Mouse (Mus musculus): ENCODE measurements around the gene Irf4. TPM values are rescaled to one million over a fixed set of nuclear protein-coding genes. Genes with fewer than 3 reads are reported as not detected.

The Irf4 gene
- polyA plus RNA-seq, 1 experiment from 2014 or later: 0.03 TPM

GRCm38 (mm10) chr13:30793196-30793595 lies 44.2 kb downstream of the Irf4 start:
- Histone ChIP-seq H3K36me3 (ENCODE audit: control insufficient read depth, insufficient read depth, low read length) (no peaks in the 10 kb centered on the region), H3K4me2 (no peak overlapping the region), H3K9ac (ENCODE audit: low read length) (no peak overlapping the region), H3K4me3 (ENCODE audit: low read depth, low read length) (no peak overlapping the region), H3K9me3 (ENCODE audit: control insufficient read depth, low read length) (no peaks in the 10 kb centered on the region), H3K27me3 (ENCODE audit: control insufficient read depth, insufficient read depth, low read length) (no peaks in the 10 kb centered on the region), H3K4me1 (ENCODE audit: control insufficient read depth, insufficient read depth, low read length) (no peaks in the 10 kb centered on the region), H3K27ac (ENCODE audit: low read depth, low read length) (no peak overlapping the region)
- no peak for ATAC-seq (ENCODE audit: low FRiP score)
- DNase-seq (ENCODE audit: low spot score, missing footprints): no peak
- 91% methylated on average over 4 of the region's 4 CpGs for WGBS

- 89% methylated on average over 5 of the region's 5 CpGs for WGBS
- Histone ChIP-seq H3K4me1 (ENCODE audit: control insufficient read depth, insufficient read depth, low read length) (no peaks in the 10 kb centered on the region), H3K36me3 (ENCODE audit: control insufficient read depth, insufficient read depth, low read length) (no peaks in the 10 kb centered on the region), H3K27ac (ENCODE audit: low read depth, low read length) (no peak overlapping the region), H3K9ac (ENCODE audit: low read length) (no peak overlapping the region), H3K27me3 (ENCODE audit: control insufficient read depth, insufficient read depth, low read length) (no peaks in the 10 kb centered on the region), H3K4me2 (no peak overlapping the region), H3K4me3 (ENCODE audit: low read depth, low read length) (no peak overlapping the region), H3K9me3 (ENCODE audit: control insufficient read depth, low read length) (no peaks in the 10 kb centered on the region)
- no peak for DNase-seq (ENCODE audit: low spot score, missing footprints)
- ATAC-seq (ENCODE audit: low FRiP score): no peak
Measured at GRCm38 (mm10) chr13:30793616-30794015, 44.6 kb downstream of the Irf4 start.

GRCm38 (mm10) chr13:30795960-30796359 lies 46.9 kb downstream of the Irf4 start:
- ATAC-seq (ENCODE audit: low FRiP score) (no peak), DNase-seq (ENCODE audit: low spot score, missing footprints) (no peak)
- H3K9me3 ChIP-seq (ENCODE audit: control insufficient read depth, low read length): no peaks in the 10 kb centered on the region
- no peaks in the 10 kb centered on the region for H3K27me3 ChIP-seq (ENCODE audit: control insufficient read depth, insufficient read depth, low read length)
- WGBS: 93% methylated on average over 4 of the region's 4 CpGs
- no peak overlapping the region for H3K4me2 ChIP-seq
- no peaks in the 10 kb centered on the region for H3K36me3 ChIP-seq (ENCODE audit: control insufficient read depth, insufficient read depth, low read length)
- no peak overlapping the region for H3K4me3 ChIP-seq (ENCODE audit: low read depth, low read length)
- no peak overlapping the region for H3K9ac ChIP-seq (ENCODE audit: low read length)
- H3K4me1 ChIP-seq (ENCODE audit: control insufficient read depth, insufficient read depth, low read length): no peaks in the 10 kb centered on the region
- no peak overlapping the region for H3K27ac ChIP-seq (ENCODE audit: low read depth, low read length)

GRCm38 (mm10) chr13:30801886-30802285 lies 52.9 kb downstream of the Irf4 start:
- H3K4me3 ChIP-seq (ENCODE audit: low read depth, low read length): no peak overlapping the region
- no peak for ATAC-seq (ENCODE audit: low FRiP score)
- no peaks in the 10 kb centered on the region for H3K27me3 ChIP-seq (ENCODE audit: control insufficient read depth, insufficient read depth, low read length)
- H3K9me3 ChIP-seq (ENCODE audit: control insufficient read depth, low read length): no peaks in the 10 kb centered on the region
- no peak overlapping the region for H3K4me2 ChIP-seq
- no peaks in the 10 kb centered on the region for H3K36me3 ChIP-seq (ENCODE audit: control insufficient read depth, insufficient read depth, low read length)
- H3K27ac ChIP-seq (ENCODE audit: low read depth, low read length): no peak overlapping the region
- WGBS: 82% methylated on average over 4 of the region's 4 CpGs
- no peak for DNase-seq (ENCODE audit: low spot score, missing footprints)
- H3K9ac ChIP-seq (ENCODE audit: low read length): no peak overlapping the region
- no peaks in the 10 kb centered on the region for H3K4me1 ChIP-seq (ENCODE audit: control insufficient read depth, insufficient read depth, low read length)

- Histone ChIP-seq H3K27me3 (ENCODE audit: control insufficient read depth, insufficient read depth, low read length) (no peaks in the 10 kb centered on the region), H3K27ac (ENCODE audit: low read depth, low read length) (no peak overlapping the region), H3K4me3 (ENCODE audit: low read depth, low read length) (no peak overlapping the region), H3K4me2 (no peak overlapping the region), H3K9me3 (ENCODE audit: control insufficient read depth, low read length) (no peaks in the 10 kb centered on the region), H3K9ac (ENCODE audit: low read length) (no peak overlapping the region), H3K4me1 (ENCODE audit: control insufficient read depth, insufficient read depth, low read length) (no peaks in the 10 kb centered on the region), H3K36me3 (ENCODE audit: control insufficient read depth, insufficient read depth, low read length) (no peaks in the 10 kb centered on the region)
- ATAC-seq (ENCODE audit: low FRiP score) (no peak), DNase-seq (ENCODE audit: low spot score, missing footprints) (no peak)
- WGBS: 89% methylated on average over 5 of the region's 5 CpGs
Measured at GRCm38 (mm10) chr13:30802336-30802955, 53.4 kb downstream of the Irf4 start.

GRCm38 (mm10) chr13:30809240-30809639 lies 60.2 kb downstream of the Irf4 start:
- H3K27ac ChIP-seq (ENCODE audit: low read depth, low read length): no peak overlapping the region
- WGBS: 85% methylated on average over 7 of the region's 7 CpGs
- ATAC-seq (ENCODE audit: low FRiP score) (no peak), DNase-seq (ENCODE audit: low spot score, missing footprints) (no peak)
- no peak overlapping the region for H3K9ac ChIP-seq (ENCODE audit: low read length)
- H3K27me3 ChIP-seq (ENCODE audit: control insufficient read depth, insufficient read depth, low read length): no peaks in the 10 kb centered on the region
- H3K36me3 ChIP-seq (ENCODE audit: control insufficient read depth, insufficient read depth, low read length): no peaks in the 10 kb centered on the region
- H3K4me2 ChIP-seq: no peak overlapping the region
- H3K4me3 ChIP-seq (ENCODE audit: low read depth, low read length): no peak overlapping the region
- no peaks in the 10 kb centered on the region for H3K4me1 ChIP-seq (ENCODE audit: control insufficient read depth, insufficient read depth, low read length)
- no peaks in the 10 kb centered on the region for H3K9me3 ChIP-seq (ENCODE audit: control insufficient read depth, low read length)

GRCm38 (mm10) chr13:30813464-30813863 lies 64.4 kb downstream of the Irf4 start:
- H3K36me3 ChIP-seq (ENCODE audit: control insufficient read depth, insufficient read depth, low read length): no peaks in the 10 kb centered on the region
- DNase-seq (ENCODE audit: low spot score, missing footprints): no peak
- H3K27me3 ChIP-seq (ENCODE audit: control insufficient read depth, insufficient read depth, low read length): no peaks in the 10 kb centered on the region
- no peak overlapping the region for H3K27ac ChIP-seq (ENCODE audit: low read depth, low read length)
- H3K4me2 ChIP-seq: no peak overlapping the region
- H3K9me3 ChIP-seq (ENCODE audit: control insufficient read depth, low read length): no peaks in the 10 kb centered on the region
- ATAC-seq (ENCODE audit: low FRiP score): no peak
- WGBS: 90% methylated on average over 5 of the region's 5 CpGs
- H3K4me1 ChIP-seq (ENCODE audit: control insufficient read depth, insufficient read depth, low read length): no peaks in the 10 kb centered on the region
- no peak overlapping the region for H3K9ac ChIP-seq (ENCODE audit: low read length)
- no peak overlapping the region for H3K4me3 ChIP-seq (ENCODE audit: low read depth, low read length)

- Histone ChIP-seq H3K9me3 (ENCODE audit: control insufficient read depth, low read length) (no peaks in the 10 kb centered on the region), H3K9ac (ENCODE audit: low read length) (no peak overlapping the region), H3K4me3 (ENCODE audit: low read depth, low read length) (no peak overlapping the region), H3K27ac (ENCODE audit: low read depth, low read length) (no peak overlapping the region), H3K36me3 (ENCODE audit: control insufficient read depth, insufficient read depth, low read length) (no peaks in the 10 kb centered on the region), H3K4me1 (ENCODE audit: control insufficient read depth, insufficient read depth, low read length) (no peaks in the 10 kb centered on the region), H3K4me2 (no peak overlapping the region), H3K27me3 (ENCODE audit: control insufficient read depth, insufficient read depth, low read length) (no peaks in the 10 kb centered on the region)
- ATAC-seq (ENCODE audit: low FRiP score) (no peak), DNase-seq (ENCODE audit: low spot score, missing footprints) (no peak)
- 90% methylated on average over 5 of the region's 5 CpGs for WGBS
Measured at GRCm38 (mm10) chr13:30814256-30814655, 65.2 kb downstream of the Irf4 start.

Data from midbrain, embryonic 11.5 days (tissue).